Mouse (Mus musculus) brain, adult 2 months (tissue): ENCODE data around the gene Nkain2.
A peak's percentile ranks its signal among the peaks of the same experiment; 100 is the strongest.
"Not testable (repeated sequence)": the region's sequence is repeated elsewhere in the genome, so short reads cannot be mapped to it uniquely, and the experiment has no call there.

Experiments
- DNase-seq: peaks from one replicate; pipeline ENCODE4 v3.0.0; 2011; ENCODE audit warnings: low read depth, low spot score

Gene Nkain2

DNA sequence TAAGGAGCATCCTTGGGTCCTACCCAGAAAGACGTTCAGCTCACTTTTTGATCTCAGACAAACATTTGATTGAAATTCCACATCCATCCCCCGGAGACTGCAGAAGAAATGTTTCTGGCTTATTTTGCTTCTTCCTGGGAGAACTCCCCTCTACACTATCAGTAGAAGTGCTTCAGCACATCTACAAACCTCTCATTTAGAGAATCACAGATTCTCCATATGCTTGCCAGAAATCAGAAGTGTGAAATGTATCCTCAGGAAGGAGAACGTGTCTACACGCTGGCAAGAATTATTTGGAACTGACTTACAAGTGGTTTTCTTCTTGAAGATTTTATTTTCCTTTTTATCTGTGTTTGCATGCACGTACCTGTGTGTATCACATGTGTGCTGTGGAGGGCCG, 829.9 kb downstream of the Nkain2 start:
- DNase-seq: peak; percentile 74

DNA sequence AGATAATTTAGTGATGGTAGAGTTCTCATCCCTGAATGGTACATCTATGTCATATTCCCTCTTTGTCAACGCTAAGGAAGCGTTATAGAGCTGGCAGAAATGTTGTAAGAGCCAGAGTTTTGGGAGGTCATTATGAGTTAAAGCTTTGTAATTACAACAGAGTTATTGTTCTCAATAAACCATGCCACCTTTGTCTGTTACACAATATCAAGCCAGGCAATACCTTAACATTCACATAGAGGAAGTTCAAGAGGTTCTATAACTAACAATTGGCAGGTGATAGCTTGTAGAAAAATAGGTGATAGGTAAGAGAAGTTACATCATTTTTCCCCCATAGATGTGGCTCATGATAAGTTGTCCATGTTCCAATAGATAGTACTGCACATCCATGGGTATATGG, 832.0 kb downstream of the Nkain2 start:
- DNase-seq: no peak

DNA sequence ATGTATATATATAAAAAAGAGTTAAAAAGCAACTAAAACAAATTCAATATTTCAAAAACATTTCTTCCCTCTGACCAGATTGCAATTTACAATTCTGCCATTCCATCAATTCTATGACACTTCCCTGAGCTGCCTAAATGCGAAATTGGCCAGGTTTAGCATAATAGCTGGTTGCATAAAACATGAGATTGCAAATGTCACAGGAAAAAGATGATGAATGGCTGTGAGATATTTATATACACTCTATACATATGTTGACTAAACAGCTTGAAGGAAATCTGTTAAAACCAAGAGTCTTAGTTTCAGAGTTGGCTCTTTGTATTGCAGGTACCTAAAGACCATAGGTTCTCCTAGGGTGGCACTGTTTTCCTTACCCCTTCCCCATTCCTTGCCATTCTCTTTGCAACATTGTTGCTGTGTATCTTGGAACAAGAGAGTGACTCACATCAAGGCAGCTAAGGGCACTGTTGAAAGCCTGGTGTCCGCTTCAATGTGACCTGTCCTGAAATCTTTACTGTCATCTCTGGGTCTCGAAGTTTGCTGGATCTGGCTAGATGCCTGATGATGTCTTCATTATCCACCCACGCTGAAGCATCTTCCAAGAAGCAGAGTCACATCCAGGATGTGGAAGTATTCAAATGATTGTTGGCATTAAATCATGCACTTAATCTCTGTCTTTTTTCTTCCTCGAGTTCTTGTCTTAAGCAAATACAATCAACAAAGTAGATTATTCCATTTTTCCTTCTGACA, 837.5 kb downstream of the Nkain2 start:
- DNase-seq: peak; percentile 69

DNA sequence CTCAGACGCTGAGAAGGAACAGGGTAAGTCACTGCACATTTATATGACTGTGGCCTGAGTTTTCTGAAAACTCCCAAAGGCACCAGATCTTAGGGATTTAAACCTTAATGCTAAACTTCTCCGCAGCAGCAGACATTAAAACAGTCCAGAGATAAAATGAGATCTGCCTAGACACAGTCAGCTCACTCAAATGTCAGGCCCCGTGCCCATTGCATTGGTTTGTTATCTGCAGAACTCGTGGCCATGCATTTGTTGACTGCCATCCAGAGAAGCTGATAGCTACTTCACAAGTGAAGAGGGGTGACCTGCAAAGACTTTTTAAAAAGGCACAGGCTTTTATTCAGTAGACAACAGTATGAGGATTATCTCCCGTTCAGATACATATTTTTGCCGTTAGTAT, 838.2 kb downstream of the Nkain2 start:
- DNase-seq: peak; percentile 20

DNA sequence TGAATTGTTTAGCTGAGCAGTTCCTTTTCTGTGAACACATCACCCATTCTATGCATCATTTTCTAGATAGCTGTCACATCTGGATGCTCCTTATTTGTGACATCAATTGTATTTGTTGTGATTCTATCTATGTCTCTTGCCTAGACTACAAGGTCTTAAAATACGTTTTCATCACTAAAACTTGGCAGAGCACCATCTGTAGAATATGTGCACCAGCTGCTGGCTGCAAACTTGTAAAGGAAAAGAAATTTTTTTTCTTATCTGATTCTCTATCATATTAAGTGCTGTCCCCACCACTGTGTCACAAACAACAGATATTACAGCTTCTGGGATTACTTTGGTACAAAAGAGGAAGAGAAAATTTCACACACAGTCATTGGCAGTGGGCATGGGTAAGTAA, 860.3 kb downstream of the Nkain2 start:
- peak; percentile 59 for DNase-seq

DNA sequence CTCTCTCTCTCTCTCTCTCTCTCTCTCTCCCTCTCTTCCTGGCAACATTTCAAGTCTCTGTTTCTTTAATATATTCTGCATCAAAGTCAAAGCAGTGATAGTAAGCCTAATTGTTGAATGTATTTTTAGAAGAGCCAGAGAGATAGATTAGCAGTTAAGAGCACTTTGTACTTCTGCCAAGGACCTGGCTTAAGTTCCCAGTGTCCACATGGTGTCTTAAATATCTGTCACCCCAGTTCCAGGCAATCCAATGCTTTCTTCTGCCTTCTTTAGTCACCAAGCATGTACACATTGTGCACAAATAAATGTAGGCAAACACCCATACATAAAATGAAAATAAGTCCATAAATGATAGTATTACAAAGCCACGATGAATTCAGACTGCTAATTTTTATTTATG, 871.9 kb downstream of the Nkain2 start:
- no peak for DNase-seq

DNA sequence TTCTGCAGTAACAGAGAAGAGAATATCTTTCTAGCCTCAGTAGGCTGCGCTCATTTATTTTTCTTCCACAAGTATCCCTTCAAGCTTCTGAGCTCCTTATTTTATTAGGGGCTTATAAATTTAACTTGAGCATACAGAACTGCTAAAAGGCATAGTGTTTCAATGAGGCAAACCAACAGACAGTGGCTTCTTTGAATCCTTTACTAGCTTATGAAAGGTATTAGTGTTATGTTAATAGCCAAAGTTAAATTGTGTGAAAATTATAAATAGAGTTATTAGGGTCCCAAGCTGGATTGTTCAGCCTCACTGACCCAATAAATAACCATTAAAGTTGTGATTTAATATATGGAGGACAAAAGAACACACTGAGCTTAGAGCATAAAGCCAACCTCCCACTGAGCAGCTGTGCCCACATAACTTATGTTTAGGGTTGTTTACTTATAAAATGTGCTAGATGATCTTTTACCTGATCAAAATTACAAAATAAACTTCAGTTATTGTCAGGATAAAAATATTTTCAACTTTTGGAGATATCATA, 889.0 kb downstream of the Nkain2 start:
- DNase-seq: no peak

DNA sequence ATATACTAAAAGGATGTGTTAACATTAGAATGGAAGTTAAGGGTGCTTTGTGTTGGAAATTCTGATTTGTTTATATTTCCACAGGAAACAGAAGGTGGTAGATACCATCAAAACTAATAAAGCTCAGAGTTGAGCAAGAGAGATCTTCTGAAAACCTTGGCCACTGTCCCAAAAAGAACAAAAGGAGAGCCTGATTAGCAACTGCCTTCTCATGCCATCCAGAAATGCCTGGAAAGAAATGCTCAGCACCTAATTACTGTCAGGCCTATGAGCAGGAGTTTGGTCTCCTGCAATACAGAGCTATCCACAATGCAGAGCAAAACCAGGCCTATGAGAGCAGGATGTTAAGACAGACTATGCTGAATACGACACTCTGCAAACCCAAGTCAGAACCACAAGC, 897.1 kb downstream of the Nkain2 start:
- DNase-seq: peak; percentile 24

DNA sequence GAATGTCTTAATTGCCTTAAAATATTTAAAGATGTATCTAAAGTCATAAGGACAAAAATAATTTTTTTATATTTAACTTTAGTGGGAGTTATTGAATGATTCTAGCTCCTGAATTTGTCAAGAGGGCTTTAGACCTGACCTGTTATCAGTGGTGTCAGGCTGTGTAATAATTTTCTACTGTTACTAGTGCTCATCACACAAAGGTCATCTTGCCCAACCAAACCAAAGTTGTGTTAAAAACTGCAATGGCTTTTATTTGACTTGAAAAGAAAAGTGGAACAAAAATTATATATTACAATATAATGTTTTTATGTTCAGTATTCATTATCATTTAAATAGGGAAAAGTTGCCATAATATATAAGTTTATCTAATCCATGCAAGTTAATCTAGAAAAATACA, 911.9 kb downstream of the Nkain2 start:
- no peak for DNase-seq

DNA sequence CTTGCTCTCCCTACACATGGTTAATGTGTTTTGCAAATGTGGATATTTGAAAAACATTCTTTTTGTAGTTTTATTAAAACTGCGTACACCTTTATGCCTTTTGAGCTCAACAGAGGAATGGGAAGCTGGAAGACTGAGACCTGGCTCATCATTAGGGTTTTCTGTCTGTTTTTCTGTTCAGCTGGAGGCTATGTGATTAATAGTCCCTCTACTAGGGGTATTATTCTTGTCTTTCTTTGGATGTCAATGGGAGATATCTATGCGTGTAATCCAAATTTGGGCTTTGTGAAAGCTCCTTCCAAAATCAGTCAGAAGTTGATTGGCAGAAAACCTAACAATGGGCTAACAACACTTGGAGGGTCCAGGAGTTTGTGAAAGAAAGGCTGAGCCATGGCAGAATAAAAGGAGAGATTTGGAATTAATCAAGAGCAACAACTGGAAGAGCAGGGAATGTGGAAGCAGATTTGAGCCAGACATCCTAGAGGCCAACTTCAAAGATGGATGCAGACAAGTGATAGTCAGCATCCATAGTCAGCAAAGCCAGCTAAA, 943.0 kb downstream of the Nkain2 start:
- DNase-seq: no peak

DNA sequence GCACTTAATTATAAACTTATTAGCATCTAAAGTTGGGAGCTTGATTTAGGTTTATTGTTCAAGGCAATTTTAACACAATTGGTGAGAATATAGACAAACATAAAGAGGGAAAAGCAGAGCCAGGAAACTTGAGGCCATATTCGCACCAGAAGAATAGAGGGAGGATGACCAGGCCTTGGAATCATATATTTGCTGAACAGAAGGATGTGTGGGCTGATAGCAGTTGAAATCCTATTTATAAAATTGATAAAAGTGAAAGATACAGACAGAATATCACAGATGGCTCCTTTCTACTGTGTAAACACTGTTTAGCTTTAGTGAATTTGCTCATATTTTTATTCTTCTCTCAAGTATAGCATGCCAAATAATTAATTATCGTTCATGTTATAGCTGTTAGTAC, 958.3 kb downstream of the Nkain2 start:
- DNase-seq: peak; percentile 65

DNA sequence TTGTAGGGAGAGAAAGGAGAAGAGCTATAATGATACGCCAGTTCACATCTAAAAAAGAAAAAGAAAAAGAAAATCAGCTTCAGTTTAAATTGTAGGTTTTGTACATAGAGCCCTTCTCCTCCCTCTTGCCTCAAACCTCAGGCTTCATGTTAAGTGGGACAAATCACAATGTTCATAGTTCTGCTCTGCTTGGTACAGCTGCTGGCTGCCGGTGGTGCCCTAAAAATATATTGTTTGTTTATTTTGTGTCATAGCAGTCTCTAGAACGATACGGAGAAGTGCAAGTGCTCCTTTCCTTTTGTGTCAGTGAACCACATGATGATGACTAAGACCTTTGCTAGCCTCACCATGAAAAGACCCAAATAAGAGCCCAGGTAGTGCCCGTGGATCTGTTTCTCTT, 962.6 kb downstream of the Nkain2 start:
- peak; percentile 71 for DNase-seq

DNA sequence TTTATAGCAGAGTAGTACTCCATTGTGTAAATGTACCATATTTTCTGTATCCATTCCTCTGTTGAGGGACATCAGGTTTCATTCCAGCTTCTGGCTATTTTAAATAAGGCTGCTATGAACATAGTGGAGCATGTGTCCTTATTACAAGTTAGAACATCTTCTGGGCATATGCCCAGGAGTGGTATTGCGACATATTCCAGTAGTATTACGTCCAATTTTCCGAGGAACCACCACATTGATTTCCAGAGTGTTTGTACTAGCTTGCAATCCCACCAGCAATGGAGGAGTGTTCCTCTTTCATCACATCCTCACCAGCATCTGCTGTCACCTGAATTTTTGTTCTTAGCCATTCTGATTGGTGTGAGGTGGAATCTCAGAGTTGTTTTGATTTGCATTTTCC, 969.4 kb downstream of the Nkain2 start:
- DNase-seq: not testable (repeated sequence)

DNA sequence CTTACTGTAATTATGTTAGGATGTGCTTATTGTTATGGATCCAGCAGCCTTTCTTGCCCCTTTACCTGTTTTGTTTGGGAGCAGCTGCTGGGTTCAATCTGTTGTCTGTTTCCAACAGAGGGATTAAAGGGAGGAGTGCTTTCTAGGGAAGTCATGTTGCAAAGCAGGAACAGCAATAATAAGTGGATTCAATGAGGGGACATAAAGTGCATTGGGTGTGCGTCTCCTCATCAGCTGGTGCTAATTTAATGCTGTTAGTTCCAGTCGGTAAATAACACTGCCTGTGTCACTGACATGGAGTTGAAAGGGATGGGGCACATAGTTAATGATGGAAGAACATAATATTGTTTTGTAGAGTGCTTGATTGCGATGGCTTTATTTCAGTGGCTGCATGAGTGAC, 982.8 kb downstream of the Nkain2 start:
- no peak for DNase-seq

DNA sequence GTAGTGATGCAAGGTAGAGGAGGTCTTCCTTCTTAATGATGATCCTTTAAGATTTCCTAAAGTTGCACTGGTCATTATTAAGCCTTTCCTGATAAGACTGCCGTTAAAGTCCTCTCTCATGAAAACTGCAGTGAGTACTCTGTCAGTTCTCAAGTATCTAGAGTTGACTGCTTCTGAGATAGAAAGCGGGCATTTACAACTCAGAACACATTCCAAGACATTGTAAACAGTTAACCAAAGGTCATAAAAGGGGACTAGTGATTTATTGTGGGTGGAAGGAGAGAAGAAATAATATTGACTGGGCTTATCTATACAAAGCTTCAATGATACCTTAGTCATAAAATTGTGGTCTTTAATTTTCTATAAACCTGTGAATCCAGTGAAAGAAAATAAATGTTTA, 990.8 kb downstream of the Nkain2 start:
- DNase-seq: no peak

DNA sequence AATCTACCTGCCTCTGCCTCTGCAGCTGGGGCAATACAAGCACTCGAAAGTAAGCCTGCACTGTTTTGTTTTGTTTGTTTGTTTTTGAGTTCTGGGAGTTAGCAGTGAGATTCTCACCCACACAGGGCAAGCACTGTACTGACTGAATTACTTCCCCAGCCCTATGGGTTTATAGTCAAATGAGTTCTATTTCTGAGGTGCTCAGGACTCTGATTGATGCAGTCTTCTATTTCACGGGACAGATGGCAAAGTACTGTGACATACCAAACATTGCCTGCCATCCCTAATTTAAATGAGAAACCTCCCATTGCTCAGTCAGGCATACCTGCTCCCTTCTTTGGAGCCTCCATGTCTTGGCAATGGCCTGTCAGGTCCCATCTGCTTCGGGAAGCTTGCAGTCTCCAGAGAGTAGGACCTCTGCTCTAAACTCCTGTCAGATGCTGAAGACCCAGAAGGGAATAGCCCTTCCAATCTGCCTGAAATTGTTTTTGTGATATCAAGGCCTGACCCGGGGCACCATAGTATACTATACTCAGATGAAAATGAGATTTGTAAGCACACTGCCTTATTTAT, 1016.9 kb downstream of the Nkain2 start:
- peak; percentile 5 for DNase-seq

DNA sequence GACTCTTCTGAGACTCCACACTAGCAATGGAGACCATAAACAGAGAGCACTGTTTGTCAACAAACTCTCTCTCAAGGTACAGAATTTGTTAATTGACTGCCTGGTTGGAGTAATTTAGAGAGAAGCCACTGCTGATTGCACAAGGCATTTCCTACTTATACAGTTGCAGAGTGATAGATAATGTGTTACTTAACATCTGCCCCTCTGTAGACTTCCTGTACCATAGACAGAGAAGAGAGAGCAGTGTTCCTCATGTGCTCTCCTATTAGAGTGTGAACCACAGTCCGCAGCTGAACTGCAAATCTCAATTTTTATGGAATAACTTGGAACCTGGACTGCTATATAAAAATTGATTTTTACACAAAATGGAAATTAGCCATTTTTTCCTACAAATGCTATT, 1022.0 kb downstream of the Nkain2 start:
- no peak for DNase-seq

DNA sequence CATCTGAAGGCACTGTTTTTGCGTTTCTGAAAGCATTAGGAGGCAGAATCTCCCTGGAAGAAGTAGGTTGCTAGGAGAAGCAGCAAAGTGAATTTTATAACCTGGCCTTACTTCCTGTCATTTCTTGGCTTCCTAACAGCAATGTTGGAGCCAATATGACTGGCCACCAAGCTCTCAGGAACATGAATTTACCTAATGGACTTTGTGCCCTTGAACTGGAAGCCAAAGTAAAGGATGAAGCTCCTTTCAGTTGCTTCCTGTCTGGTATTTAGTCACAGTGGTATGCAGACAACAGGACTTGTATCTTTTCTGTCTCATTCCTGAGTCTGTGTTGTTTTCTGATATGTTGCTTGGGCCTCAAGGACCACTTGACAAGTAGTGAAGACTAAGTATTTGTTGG, 1063.2 kb downstream of the Nkain2 start:
- no peak for DNase-seq

DNA sequence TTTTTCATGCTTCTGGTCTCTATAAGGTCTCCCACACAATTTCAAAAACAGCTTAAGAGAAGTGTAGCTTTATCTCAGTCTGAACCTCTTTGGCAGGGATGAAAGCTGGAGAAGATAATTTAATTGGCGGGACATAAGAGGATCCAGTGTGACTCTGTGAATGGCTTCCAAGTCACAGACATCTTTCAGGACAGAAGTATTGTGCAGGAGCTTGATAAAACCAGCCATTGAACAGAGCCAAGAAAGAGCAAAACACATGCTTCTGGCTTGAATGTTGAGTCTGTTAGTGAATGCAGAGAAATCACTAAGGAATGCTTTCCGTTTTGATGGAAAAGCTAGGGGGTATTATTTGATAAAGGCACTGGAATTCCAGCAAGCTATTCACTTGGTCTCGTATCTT, 1077.7 kb downstream of the Nkain2 start:
- DNase-seq: peak; percentile 39

DNA sequence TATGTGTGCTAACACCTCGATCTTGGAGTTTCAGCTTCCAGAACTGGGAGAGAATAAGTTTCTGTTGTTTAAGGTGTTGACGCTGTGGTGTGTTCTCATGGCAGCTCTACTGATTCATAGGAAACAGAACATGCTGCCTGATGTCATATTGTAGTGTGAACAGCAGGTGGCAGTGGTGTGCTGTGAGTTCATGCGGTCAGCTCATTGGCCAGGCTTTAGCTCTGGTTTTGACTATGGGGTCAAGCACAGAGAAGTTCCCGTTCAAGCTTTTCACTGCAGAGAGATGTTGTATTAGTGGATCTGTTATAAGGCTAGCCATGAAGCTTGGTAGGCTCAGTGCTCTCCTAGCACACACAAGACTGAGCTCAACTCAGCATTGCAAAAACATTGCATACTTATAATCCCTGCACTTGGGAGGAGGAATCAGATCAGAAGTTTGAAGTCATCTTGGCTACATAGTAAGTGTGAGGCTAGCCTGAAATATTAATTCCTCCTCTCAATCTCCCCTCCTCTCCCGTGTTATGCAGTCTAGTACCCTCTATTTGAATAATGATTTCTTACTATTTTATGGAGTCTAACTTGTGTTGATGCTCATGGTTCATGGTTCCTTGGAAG, 1147.7 kb downstream of the Nkain2 start:
- peak; percentile 86 for DNase-seq

DNA sequence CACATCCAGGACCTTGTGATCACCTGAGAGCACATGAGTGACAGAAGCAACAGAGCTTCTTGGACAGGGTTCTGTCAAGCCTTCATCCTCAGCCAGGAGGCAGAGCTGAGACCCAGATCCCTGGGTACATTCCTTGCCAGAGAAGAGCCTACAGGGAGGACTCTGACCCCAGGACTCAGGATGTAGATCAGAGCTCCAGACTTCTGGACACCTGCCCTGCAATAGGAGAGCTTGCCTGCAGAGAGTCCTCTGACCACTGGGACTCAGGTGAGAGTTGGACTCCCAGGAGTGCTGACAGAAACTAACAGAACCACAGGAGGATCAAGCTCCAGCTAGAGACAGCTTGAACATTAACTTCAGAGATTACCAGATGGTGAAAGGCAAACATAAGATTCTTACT, 1162.2 kb downstream of the Nkain2 start:
- no peak for DNase-seq

DNA sequence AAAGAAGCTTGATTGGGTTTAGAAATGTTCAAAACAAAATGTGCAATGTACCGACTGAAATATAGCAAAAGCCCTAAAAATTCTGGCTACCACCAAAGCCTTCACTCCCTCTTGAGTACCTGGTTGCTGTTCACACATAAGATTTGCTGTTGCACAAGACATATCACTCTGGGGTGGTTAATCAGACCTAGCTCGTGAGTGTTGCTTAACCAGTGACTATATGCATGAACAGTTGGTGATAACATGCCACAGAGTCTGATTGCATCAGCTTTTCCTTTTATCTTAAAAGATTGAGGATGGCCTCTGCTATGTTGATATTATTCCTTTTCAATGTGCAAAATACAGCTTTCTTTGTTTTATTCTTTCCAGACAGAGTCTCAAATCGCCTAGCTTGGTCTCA, 1243.0 kb downstream of the Nkain2 start:
- DNase-seq: no peak

DNA sequence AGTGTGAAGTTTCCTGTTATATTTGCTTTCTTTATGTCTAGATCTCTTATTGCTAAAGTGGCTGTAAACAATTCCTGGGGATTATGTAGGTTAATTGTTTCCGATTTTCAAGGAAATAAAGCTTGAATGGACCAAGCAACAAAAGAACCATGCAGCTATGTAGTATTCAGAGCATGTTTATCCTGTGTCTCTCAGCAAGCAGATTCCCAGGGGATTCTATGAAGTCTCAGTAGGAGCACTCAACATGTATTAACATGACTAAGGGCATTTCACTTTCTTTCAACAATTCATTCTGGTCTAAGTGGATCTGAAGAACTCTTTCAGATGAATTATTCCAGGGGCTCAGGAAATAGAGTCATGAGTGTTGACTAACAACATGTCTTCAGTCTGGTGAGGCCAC, 1244.2 kb downstream of the Nkain2 start:
- no peak for DNase-seq
